Mouse (Mus musculus): ENCODE data around the gene Edc4. TPM values are rescaled to one million over a fixed set of nuclear protein-coding genes. Genes with fewer than 3 reads are reported as not detected.

Edc4 gene
- total and polyA plus RNA-seq, 3 experiments: 28.7 to 46.4 (median 41.6) TPM

GRCm38 (mm10) chr8:105931271-105931670 is 50.6 kb downstream of the Edc4 start:
- DNase-seq (ENCODE audit: extremely low read depth): no peak
- dilution Hi-C loops (cut with MboI; ENCODE audit: extremely low pct_ligation_motif_present, extremely low pct_unique_long_range_greater_than_20kb, low sequenced_read_pairs) (no loop called here), in situ Hi-C loops (cut with MboI; ENCODE audit: low pct_ligation_motif_present, low pct_unique_long_range_greater_than_20kb, low sequenced_read_pairs) (no loop called here)
- H3K9ac ChIP-seq (ENCODE audit: insufficient read depth, low read depth): no peak overlapping the region
- no peaks in the 10 kb centered on the region for H3K27me3 ChIP-seq (replicated peaks)
- H3K36me3 ChIP-seq (replicated peaks in 1 of 2; ENCODE audit: control insufficient read depth in 1 of 2, insufficient read depth in 1 of 2, low read length in 1 of 2): peaks cover 27 to 78% of the 10 kb centered on the region in 2 experiments
- no peak for TF ChIP-seq ETS1 (conservative IDR thresholded peaks at IDR 0.05; ENCODE audit: low read depth, low read length)
- TF ChIP-seq CHD2 (IDR thresholded peaks at IDR 0.05; ENCODE audit: low read length): 0 out of 2 replicates have a peak, but pooled peaks have one; percentile 9
- H3K27ac ChIP-seq (ENCODE audit: insufficient read depth, low read depth): no peak overlapping the region
- no peak overlapping the region for H3K4me2 ChIP-seq (ENCODE audit: insufficient read depth, low read depth, poor library complexity, severe bottlenecking)
- H3K9me3 ChIP-seq (replicated peaks; ENCODE audit: low read length): no peaks in the 10 kb centered on the region
- H3K4me3 ChIP-seq (replicated peaks in 1 of 3; ENCODE audit: low read depth in 2 of 3, low read length in 2 of 3, poor library complexity in 1 of 3): no peak overlapping the region
- no peaks in the 10 kb centered on the region for H3K79me2 ChIP-seq (replicated peaks; ENCODE audit: control insufficient read depth, extremely low read depth, insufficient read depth, poor library complexity, severe bottlenecking)
- peaks cover 3 to 27% of the 10 kb centered on the region in 2 experiments; a peak in 3 of 4 replicates for H3K4me1 ChIP-seq (ENCODE audit: control insufficient read depth in 1 of 2, insufficient read depth in 2 of 2)

DNA sequence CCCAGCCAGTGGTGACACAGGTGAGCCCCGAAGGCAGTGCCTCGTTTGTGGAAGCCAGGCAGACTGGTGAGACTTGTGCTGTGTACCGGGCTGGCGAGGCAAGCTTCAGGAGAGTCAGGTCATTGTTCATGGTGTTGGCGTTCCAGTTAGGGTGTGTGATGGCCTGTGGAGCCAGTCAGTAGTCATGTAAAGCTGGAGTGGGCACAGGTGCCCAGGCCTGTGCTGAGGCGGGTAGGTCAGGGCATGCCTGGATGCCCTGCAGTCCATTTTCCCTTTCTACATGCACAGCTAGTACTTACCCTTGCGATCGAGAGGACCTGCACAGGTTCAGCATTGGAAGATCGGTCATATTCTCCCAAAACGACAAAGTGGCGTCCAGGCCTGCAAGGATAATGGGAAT is 51.8 kb downstream of the Edc4 start:
- Histone ChIP-seq H3K36me3 (replicated peaks in 1 of 2; ENCODE audit: control insufficient read depth in 1 of 2, insufficient read depth in 1 of 2, low read length in 1 of 2) (peaks cover 27 to 72% of the 10 kb centered on the region in 2 experiments), H3K4me3 (replicated peaks in 1 of 3; ENCODE audit: low read depth in 2 of 3, low read length in 2 of 3, poor library complexity in 1 of 3) (no peak overlapping the region), H3K79me2 (replicated peaks; ENCODE audit: control insufficient read depth, extremely low read depth, insufficient read depth, poor library complexity, severe bottlenecking) (no peaks in the 10 kb centered on the region), H3K27ac (ENCODE audit: insufficient read depth, low read depth) (no peak overlapping the region), H3K27me3 (replicated peaks) (no peaks in the 10 kb centered on the region), H3K4me1 (ENCODE audit: control insufficient read depth in 1 of 2, insufficient read depth in 2 of 2) (peaks cover 3 to 21% of the 10 kb centered on the region in 2 experiments; a peak in 3 of 4 replicates), H3K4me2 (ENCODE audit: insufficient read depth, low read depth, poor library complexity, severe bottlenecking) (no peak overlapping the region), H3K9ac (ENCODE audit: insufficient read depth, low read depth) (no peak overlapping the region), H3K9me3 (replicated peaks; ENCODE audit: low read length) (no peaks in the 10 kb centered on the region)
- TF ChIP-seq RCOR1 (conservative IDR thresholded peaks at IDR 0.05; ENCODE audit: low read depth, low read length): no peak
- TF ChIP-seq JUN (IDR thresholded peaks at IDR 0.05; ENCODE audit: insufficient read depth, low read depth, low read length): no peak
- DNase-seq (ENCODE audit: extremely low read depth): no peak
- in situ Hi-C loops (cut with MboI; ENCODE audit: low pct_ligation_motif_present, low pct_unique_long_range_greater_than_20kb, low sequenced_read_pairs): no loop called here
- dilution Hi-C loops (cut with MboI; ENCODE audit: extremely low pct_ligation_motif_present, extremely low pct_unique_long_range_greater_than_20kb, low sequenced_read_pairs): no loop called here

- Histone ChIP-seq H3K4me1 (ENCODE audit: control insufficient read depth in 1 of 2, insufficient read depth in 2 of 2) (peaks cover 3 to 23% of the 10 kb centered on the region in 2 experiments; a peak in 3 of 4 replicates), H3K4me2 (ENCODE audit: insufficient read depth, low read depth, poor library complexity, severe bottlenecking) (no peak within 1 kb of the TSS), H3K4me3 (replicated peaks in 1 of 3; ENCODE audit: low read depth in 2 of 3, low read length in 2 of 3, poor library complexity in 1 of 3) (no peak within 1 kb of the TSS), H3K36me3 (replicated peaks in 1 of 2; ENCODE audit: control insufficient read depth in 1 of 2, insufficient read depth in 1 of 2, low read length in 1 of 2) (peaks cover 27 to 71% of the 10 kb centered on the region in 2 experiments), H3K27ac (ENCODE audit: insufficient read depth, low read depth) (no peak within 1 kb of the TSS), H3K79me2 (replicated peaks; ENCODE audit: control insufficient read depth, extremely low read depth, insufficient read depth, poor library complexity, severe bottlenecking) (no peaks in the 10 kb centered on the region), H3K9ac (ENCODE audit: insufficient read depth, low read depth) (no peak within 1 kb of the TSS), H3K9me3 (replicated peaks; ENCODE audit: low read length) (no peaks in the 10 kb centered on the region), H3K27me3 (replicated peaks) (no peaks in the 10 kb centered on the region)
- DNase-seq (ENCODE audit: extremely low read depth): no peak
- dilution Hi-C loops (cut with MboI; ENCODE audit: extremely low pct_ligation_motif_present, extremely low pct_unique_long_range_greater_than_20kb, low sequenced_read_pairs) (no loop called here), in situ Hi-C loops (cut with MboI; ENCODE audit: low pct_ligation_motif_present, low pct_unique_long_range_greater_than_20kb, low sequenced_read_pairs) (no loop called here)
- no peak for TF ChIP-seq IRF4 (IDR thresholded peaks at IDR 0.05; ENCODE audit: low read depth, low read length)
- TF ChIP-seq NELFE (IDR thresholded peaks at IDR 0.05; ENCODE audit: low read depth, low read length): no peak
- no peak for TF ChIP-seq POLR2A (IDR thresholded peaks at IDR 0.05; ENCODE audit: low read depth, low read length)
Measured at GRCm38 (mm10) chr8:105933762-105934161, 53.1 kb downstream of the Edc4 start, which contains the start of gene Ctrl. Ctrl (minus strand) TSS chr8:105933862.

All from CH12.LX (cell line).